Mouse (Mus musculus): ENCODE data around the gene Stat5b. TPM values are rescaled to one million over a fixed set of nuclear protein-coding genes. Genes with fewer than 3 reads are reported as not detected.
A peak's percentile ranks its signal among the peaks of the same experiment; 100 is the strongest.

Gene Stat5b
- polyA plus RNA-seq, 1 experiment: not detected

GRCm38 (mm10) chr11:100818359-100819012 lies 32.0 kb downstream of the Stat5b start:
- Histone ChIP-seq H3K4me3 (ENCODE audit: insufficient read depth, low read depth, low read length) (no peak overlapping the region), H3K4me1 (ENCODE audit: control insufficient read depth, insufficient read depth, low read length) (peaks cover 26% of the 10 kb centered on the region), H3K27ac (ENCODE audit: insufficient read depth, low read depth, low read length) (no peak overlapping the region)
- 85% methylated on average over 15 of the region's 15 CpGs for WGBS
- TF ChIP-seq POLR2A (IDR thresholded peaks at IDR 0.05; ENCODE audit: insufficient read depth, low read depth, low read length): no peak
- no peak for TF ChIP-seq CTCF (IDR thresholded peaks at IDR 0.05; ENCODE audit: insufficient read depth, low read depth, low read length)

- TF ChIP-seq POLR2A (IDR thresholded peaks at IDR 0.05; ENCODE audit: insufficient read depth, low read depth, low read length): no peak
- TF ChIP-seq CTCF (IDR thresholded peaks at IDR 0.05; ENCODE audit: insufficient read depth, low read depth, low read length): no peak
- 84% methylated on average over 9 of the region's 9 CpGs for WGBS
- Histone ChIP-seq H3K4me1 (ENCODE audit: control insufficient read depth, insufficient read depth, low read length) (peaks cover 22% of the 10 kb centered on the region), H3K4me3 (ENCODE audit: insufficient read depth, low read depth, low read length) (no peak overlapping the region), H3K27ac (ENCODE audit: insufficient read depth, low read depth, low read length) (no peak overlapping the region)
Observed at GRCm38 (mm10) chr11:100817311-100817710, 33.2 kb downstream of the Stat5b start.

- TF ChIP-seq POLR2A (IDR thresholded peaks at IDR 0.05; ENCODE audit: insufficient read depth, low read depth, low read length): no peak
- no peak for TF ChIP-seq CTCF (IDR thresholded peaks at IDR 0.05; ENCODE audit: insufficient read depth, low read depth, low read length)
- Histone ChIP-seq H3K4me1 (ENCODE audit: control insufficient read depth, insufficient read depth, low read length) (peaks cover 19% of the 10 kb centered on the region), H3K27ac (ENCODE audit: insufficient read depth, low read depth, low read length) (no peak overlapping the region), H3K4me3 (ENCODE audit: insufficient read depth, low read depth, low read length) (no peak overlapping the region)
- WGBS: 64% methylated on average over 4 of the region's 4 CpGs
Observed at GRCm38 (mm10) chr11:100816801-100817200, 33.7 kb downstream of the Stat5b start.

- TF ChIP-seq POLR2A (IDR thresholded peaks at IDR 0.05; ENCODE audit: insufficient read depth, low read depth, low read length): no peak
- no peak for TF ChIP-seq CTCF (IDR thresholded peaks at IDR 0.05; ENCODE audit: insufficient read depth, low read depth, low read length)
- WGBS: 88% methylated on average over 3 of the region's 3 CpGs
- peaks cover 16% of the 10 kb centered on the region for H3K4me1 ChIP-seq (ENCODE audit: control insufficient read depth, insufficient read depth, low read length)
- H3K27ac ChIP-seq (ENCODE audit: insufficient read depth, low read depth, low read length): no peak overlapping the region
- H3K4me3 ChIP-seq (ENCODE audit: insufficient read depth, low read depth, low read length): no peak overlapping the region
Observed at GRCm38 (mm10) chr11:100816342-100816741, 34.2 kb downstream of the Stat5b start.

GRCm38 (mm10) chr11:100814498-100814897 lies 36.0 kb downstream of the Stat5b start:
- Histone ChIP-seq H3K27ac (ENCODE audit: insufficient read depth, low read depth, low read length) (no peak overlapping the region), H3K4me1 (ENCODE audit: control insufficient read depth, insufficient read depth, low read length) (peaks cover 11% of the 10 kb centered on the region), H3K4me3 (ENCODE audit: insufficient read depth, low read depth, low read length) (no peak overlapping the region)
- TF ChIP-seq POLR2A (IDR thresholded peaks at IDR 0.05; ENCODE audit: insufficient read depth, low read depth, low read length) (no peak), CTCF (IDR thresholded peaks at IDR 0.05; ENCODE audit: insufficient read depth, low read depth, low read length) (no peak)
- 70% methylated on average over 13 of the region's 13 CpGs for WGBS

- peaks cover 6% of the 10 kb centered on the region for H3K4me1 ChIP-seq (ENCODE audit: control insufficient read depth, insufficient read depth, low read length)
- TF ChIP-seq CTCF (IDR thresholded peaks at IDR 0.05; ENCODE audit: insufficient read depth, low read depth, low read length) (peak; percentile 17; the same call in 1 of the 2 replicates), POLR2A (IDR thresholded peaks at IDR 0.05; ENCODE audit: insufficient read depth, low read depth, low read length) (no peak)
- WGBS: 94% methylated on average over 2 of the region's 2 CpGs
- H3K4me3 ChIP-seq (ENCODE audit: insufficient read depth, low read depth, low read length): no peak overlapping the region
- H3K27ac ChIP-seq (ENCODE audit: insufficient read depth, low read depth, low read length): no peak overlapping the region
Observed at GRCm38 (mm10) chr11:100811132-100811531, 39.4 kb downstream of the Stat5b start.

GRCm38 (mm10) chr11:100810516-100810915 lies 40.0 kb downstream of the Stat5b start:
- Histone ChIP-seq H3K27ac (ENCODE audit: insufficient read depth, low read depth, low read length) (no peak overlapping the region), H3K4me1 (ENCODE audit: control insufficient read depth, insufficient read depth, low read length) (peaks cover 6% of the 10 kb centered on the region), H3K4me3 (ENCODE audit: insufficient read depth, low read depth, low read length) (no peak overlapping the region)
- WGBS: 75% methylated on average over 9 of the region's 9 CpGs
- no peak for TF ChIP-seq CTCF (IDR thresholded peaks at IDR 0.05; ENCODE audit: insufficient read depth, low read depth, low read length)
- no peak for TF ChIP-seq POLR2A (IDR thresholded peaks at IDR 0.05; ENCODE audit: insufficient read depth, low read depth, low read length)

GRCm38 (mm10) chr11:100806380-100807305 lies 43.9 kb downstream of the Stat5b start:
- Histone ChIP-seq H3K27ac (ENCODE audit: insufficient read depth, low read depth, low read length) (0 out of 2 replicates have a peak overlapping the region, but pooled peaks have one; percentile 18), H3K4me1 (ENCODE audit: control insufficient read depth, insufficient read depth, low read length) (peaks cover 4% of the 10 kb centered on the region), H3K4me3 (ENCODE audit: insufficient read depth, low read depth, low read length) (no peak overlapping the region)
- 46% methylated on average over 20 of the region's 20 CpGs for WGBS
- no peak for TF ChIP-seq POLR2A (IDR thresholded peaks at IDR 0.05; ENCODE audit: insufficient read depth, low read depth, low read length)
- TF ChIP-seq CTCF (IDR thresholded peaks at IDR 0.05; ENCODE audit: insufficient read depth, low read depth, low read length): no peak

- peaks cover 4% of the 10 kb centered on the region for H3K4me1 ChIP-seq (ENCODE audit: control insufficient read depth, insufficient read depth, low read length)
- no peak for TF ChIP-seq CTCF (IDR thresholded peaks at IDR 0.05; ENCODE audit: insufficient read depth, low read depth, low read length)
- no peak for TF ChIP-seq POLR2A (IDR thresholded peaks at IDR 0.05; ENCODE audit: insufficient read depth, low read depth, low read length)
- H3K27ac ChIP-seq (ENCODE audit: insufficient read depth, low read depth, low read length): no peak overlapping the region
- H3K4me3 ChIP-seq (ENCODE audit: insufficient read depth, low read depth, low read length): no peak overlapping the region
- WGBS: 74% methylated on average over 7 of the region's 7 CpGs
Observed at GRCm38 (mm10) chr11:100805535-100805934, 45.0 kb downstream of the Stat5b start.
